Mouse (Mus musculus) forebrain, embryonic 12.5 days (tissue): Measurements from ENCODE around the gene Dennd1a. TPM values are rescaled to one million over a fixed set of nuclear protein-coding genes. Genes with fewer than 3 reads are reported as not detected.

Experiments
- ATAC-seq: fragments of 200-750 bp; cut with Nextera tagmentation; 2 replicates; pipeline ENCODE4 v1.8.0; 2017; ENCODE audit warnings: moderate TSS enrichment; ENCODE audit not compliant: low FRiP score
- H3K27ac ChIP-seq: fragments of 300-500 bp; sonication (generic); 2 replicates; pipeline ENCODE4 v1.5.1; 2016; ENCODE audit warnings: mild to moderate bottlenecking
- H3K27me3 ChIP-seq: fragments of 300-500 bp; sonication (generic); 2 replicates; pipeline ENCODE4 v1.6.1; 2016; ENCODE audit warnings: mild to moderate bottlenecking
- H3K36me3 ChIP-seq: fragments of 300-500 bp; sonication (generic); replicated peaks from 2 replicates; pipeline ENCODE4 v1.6.1; 2016; ENCODE audit warnings: mild to moderate bottlenecking
- H3K4me1 ChIP-seq: fragments of 300-500 bp; sonication (generic); 2 replicates; pipeline ENCODE4 v1.6.1; 2016
- H3K4me2 ChIP-seq: fragments of 300-500 bp; sonication (generic); 2 replicates; pipeline ENCODE4 v1.6.1; 2016; ENCODE audit warnings: mild to moderate bottlenecking, moderate library complexity
- H3K4me3 ChIP-seq: fragments of 300-500 bp; sonication (generic); replicated peaks from 2 replicates; pipeline ENCODE4 v1.5.1; 2016; ENCODE audit warnings: mild to moderate bottlenecking
- H3K9ac ChIP-seq: fragments of 300-500 bp; sonication (generic); 2 replicates; pipeline ENCODE4 v1.6.1; 2016; ENCODE audit warnings: mild to moderate bottlenecking
- H3K9me3 ChIP-seq: fragments of 300-500 bp; sonication (generic); 2 replicates; pipeline ENCODE4 v1.6.1; 2016
- WGBS: fragments of 180-500 bp; shearing (Covaris S2); methylation state at CpG from one replicate; pipeline ENCODE4 v1.1.7; 2016; 5-methylcytosine and 5-hydroxymethylcytosine counted together
- polyA plus RNA-seq: library from polyadenylated mRNA; unstranded; fragments of >200 nt; fragmentation: Nextera tagmentation; extraction: Ambion mirVana; gene quantifications from 2 replicates; pipeline ENCODE4 v1.2.1, GENCODE M21; 2016

The Dennd1a gene
- polyA plus RNA-seq, 1 experiment from 2014 or later: 30.3 TPM

DNA sequence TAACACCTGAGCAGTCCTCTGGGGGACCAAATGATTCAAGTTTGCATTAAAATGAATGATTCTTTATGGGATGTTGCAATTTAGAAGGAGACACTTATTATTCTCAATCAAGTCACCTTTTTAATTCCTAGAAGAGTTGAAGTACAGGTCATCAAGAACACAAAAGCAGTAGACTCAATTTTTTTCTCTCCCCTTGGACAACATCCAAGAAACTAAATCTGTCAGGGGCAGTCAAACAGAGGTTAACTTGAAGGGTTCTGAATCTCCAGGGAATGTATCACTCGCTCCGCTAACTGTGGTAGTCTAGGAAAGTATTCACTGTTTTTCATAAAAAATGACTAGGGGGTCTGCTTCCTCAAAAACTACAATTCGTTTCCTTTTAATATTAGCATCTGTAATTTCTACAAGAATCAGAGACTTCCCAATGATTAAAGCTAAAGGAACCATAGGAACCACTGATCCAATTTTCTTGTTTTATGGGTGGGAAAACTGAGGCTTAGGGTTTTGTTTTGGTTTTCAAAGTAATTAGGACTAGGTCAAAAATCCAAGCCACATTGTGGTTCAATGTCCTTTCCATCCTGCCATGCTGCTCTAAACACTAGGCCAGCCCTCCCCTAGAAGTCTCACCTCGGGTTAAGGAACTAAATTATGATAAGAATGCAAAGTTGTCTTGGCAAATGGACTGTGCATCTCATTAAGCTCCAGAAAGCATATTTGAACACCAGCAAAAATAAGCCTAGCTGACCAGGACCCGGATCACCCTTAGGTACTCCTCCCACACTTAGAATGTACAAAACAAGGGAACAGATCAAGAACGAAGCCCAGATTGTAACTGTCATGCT is 157.0 kb downstream of the Dennd1a start:
- no peaks in the 10 kb centered on the region for H3K27me3 ChIP-seq
- H3K4me3 ChIP-seq: no peak overlapping the region
- 76% methylated on average over 6 of the region's 6 CpGs for WGBS
- H3K36me3 ChIP-seq: no peaks in the 10 kb centered on the region
- H3K9me3 ChIP-seq: no peaks in the 10 kb centered on the region
- no peak overlapping the region for H3K27ac ChIP-seq
- no peak overlapping the region for H3K4me2 ChIP-seq
- ATAC-seq: no peak
- peaks cover 8% of the 10 kb centered on the region; the same call in 1 of the 2 replicates for H3K4me1 ChIP-seq
- no peak overlapping the region for H3K9ac ChIP-seq

DNA sequence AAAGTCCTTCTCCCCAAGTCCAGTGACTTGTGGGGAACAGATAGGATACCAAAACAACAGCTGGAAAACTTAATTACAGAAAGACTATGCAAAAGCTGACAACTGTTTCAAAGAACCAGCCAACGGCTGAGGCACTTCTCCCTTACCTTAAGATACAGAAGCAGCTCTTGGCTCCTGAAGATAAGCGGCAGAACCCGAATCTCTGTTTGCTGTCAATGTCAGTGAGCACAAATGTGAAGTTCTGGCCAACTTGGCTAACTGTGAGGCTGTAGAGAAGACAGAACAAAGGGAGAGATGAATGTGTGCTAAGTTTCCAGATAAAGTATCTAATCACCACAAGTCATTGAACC is 160.8 kb downstream of the Dennd1a start:
- H3K9ac ChIP-seq: no peak overlapping the region
- H3K4me2 ChIP-seq: no peak overlapping the region
- H3K9me3 ChIP-seq: no peaks in the 10 kb centered on the region
- ATAC-seq: no peak
- H3K4me1 ChIP-seq: peaks cover 8% of the 10 kb centered on the region; the same call in 1 of the 2 replicates
- no peak overlapping the region for H3K27ac ChIP-seq
- no peaks in the 10 kb centered on the region for H3K27me3 ChIP-seq
- no peaks in the 10 kb centered on the region for H3K36me3 ChIP-seq
- 73% methylated on average over 3 of the region's 3 CpGs for WGBS
- H3K4me3 ChIP-seq: no peak overlapping the region

DNA sequence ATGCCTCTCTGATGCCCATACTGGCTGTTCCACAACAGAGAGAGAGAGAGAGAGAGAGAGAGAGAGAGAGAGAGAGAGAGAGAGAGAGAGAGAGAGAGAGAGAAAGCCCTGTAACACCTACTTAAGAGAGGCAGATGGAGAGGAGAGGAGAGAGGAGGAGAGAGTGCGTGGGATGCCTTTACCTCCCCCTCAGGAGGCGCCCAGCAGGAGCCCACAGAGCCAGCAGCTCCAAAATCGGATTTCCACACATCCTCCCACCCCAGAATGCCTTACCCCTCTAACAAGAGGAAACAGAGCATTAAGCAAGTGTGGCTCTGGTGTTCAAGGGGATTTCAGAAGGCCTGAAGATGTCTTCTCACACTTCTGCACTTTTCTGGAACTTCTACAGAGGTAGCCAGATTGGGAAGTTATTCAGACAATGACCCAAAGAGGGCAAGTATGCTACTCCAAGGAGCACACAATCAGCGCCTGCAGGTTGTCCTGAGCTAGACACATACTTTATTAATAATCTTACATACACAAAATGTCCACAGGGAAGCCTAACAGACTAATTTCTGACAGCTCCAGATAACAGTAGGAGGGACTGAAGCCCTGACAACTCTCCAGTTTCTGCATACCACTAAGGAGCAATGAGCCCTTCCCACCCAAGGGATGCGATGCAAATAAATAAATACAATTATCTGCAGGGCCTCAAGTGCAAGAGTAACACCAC is 161.4 kb downstream of the Dennd1a start:
- Histone ChIP-seq H3K27me3 (no peaks in the 10 kb centered on the region), H3K9ac (no peak overlapping the region), H3K36me3 (no peaks in the 10 kb centered on the region), H3K27ac (no peak overlapping the region), H3K9me3 (no peaks in the 10 kb centered on the region), H3K4me1 (peaks cover 8% of the 10 kb centered on the region; the same call in 1 of the 2 replicates), H3K4me2 (no peak overlapping the region), H3K4me3 (no peak overlapping the region)
- no peak for ATAC-seq
- WGBS: 50% methylated on average over 5 of the region's 5 CpGs

DNA sequence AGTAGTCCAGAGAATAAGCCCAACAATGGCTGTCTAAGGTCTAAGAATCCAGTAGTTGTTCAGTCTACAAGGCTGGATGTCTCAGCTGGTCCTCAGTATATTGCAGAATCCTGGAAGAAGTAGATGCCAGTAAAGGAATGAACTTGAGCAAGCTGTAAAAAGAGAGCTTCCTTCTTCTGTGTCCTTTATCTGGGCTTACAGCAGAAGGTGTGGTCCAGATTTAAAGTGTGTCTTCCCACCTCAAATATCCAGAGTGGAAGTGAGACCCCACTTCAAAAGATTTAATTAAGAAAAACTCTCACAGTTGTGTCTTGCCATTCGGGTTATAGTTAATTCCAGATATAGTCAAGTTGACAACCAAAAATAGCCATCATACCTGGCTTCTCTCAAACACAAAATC is 162.5 kb downstream of the Dennd1a start:
- H3K4me1 ChIP-seq: peaks cover 8% of the 10 kb centered on the region; the same call in 1 of the 2 replicates
- H3K4me2 ChIP-seq: no peak overlapping the region
- 97% methylated on average over 1 of the region's 1 CpGs for WGBS
- no peak overlapping the region for H3K9ac ChIP-seq
- H3K36me3 ChIP-seq: no peaks in the 10 kb centered on the region
- H3K27ac ChIP-seq: no peak overlapping the region
- no peak for ATAC-seq
- no peaks in the 10 kb centered on the region for H3K27me3 ChIP-seq
- H3K4me3 ChIP-seq: no peak overlapping the region
- H3K9me3 ChIP-seq: no peaks in the 10 kb centered on the region

DNA sequence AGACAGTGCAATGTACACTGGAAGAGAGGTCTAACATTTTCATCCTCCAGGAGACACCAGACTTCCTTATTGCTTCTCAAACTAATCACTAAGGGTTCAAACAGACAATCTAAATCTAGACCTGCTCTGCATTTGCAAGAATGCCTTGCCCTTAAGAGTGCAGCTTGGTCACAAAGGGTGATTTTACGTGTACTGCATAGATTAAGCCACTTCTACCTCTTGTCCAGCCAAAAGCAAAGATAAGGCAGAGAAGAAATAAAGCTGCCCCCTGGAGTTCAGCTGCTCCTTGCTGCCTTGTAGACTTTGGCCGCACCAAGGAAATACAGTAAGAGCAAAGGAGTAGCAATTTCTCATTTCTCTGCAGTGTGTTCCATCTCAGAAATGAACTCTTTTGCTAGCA is 172.2 kb downstream of the Dennd1a start:
- ATAC-seq: no peak
- H3K4me1 ChIP-seq: peaks cover 24% of the 10 kb centered on the region
- no peak overlapping the region for H3K4me3 ChIP-seq
- no peaks in the 10 kb centered on the region for H3K36me3 ChIP-seq
- H3K27me3 ChIP-seq: no peaks in the 10 kb centered on the region
- no peak overlapping the region for H3K27ac ChIP-seq
- no peak overlapping the region for H3K9ac ChIP-seq
- 65% methylated on average over 2 of the region's 2 CpGs for WGBS
- no peaks in the 10 kb centered on the region for H3K9me3 ChIP-seq
- no peak overlapping the region for H3K4me2 ChIP-seq

DNA sequence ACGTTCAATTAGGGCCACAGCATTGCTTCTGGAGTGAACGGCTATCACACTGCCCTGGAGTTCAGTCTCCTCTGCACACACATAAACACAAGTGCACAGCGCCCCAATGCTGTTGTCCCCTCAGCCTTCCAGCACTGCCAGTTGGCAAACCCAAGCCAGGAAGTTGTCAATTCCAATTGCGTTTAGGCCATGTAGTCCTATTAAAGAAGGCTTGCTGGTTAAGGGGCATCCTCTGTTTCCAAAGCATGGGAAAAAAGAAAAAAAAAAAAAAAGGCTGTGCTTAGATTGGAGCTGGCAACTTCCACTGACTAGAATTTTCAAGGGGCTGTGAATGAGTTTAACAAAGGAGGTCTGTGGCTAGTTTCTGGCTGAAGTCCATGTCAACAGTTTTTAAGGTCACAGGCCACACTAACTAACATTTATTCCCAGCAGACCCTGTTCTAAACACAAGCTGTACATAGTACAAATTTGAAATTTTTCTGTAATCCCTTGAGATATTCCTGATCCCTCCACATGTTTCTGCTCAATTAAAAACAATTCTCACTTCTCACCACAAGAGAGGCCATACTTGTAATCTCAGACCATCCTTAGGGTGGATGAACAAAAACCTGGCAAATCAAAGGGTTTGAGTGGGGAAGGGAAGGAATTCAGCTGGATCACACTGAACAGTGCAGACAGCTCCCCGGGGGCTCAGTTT is 175.4 kb downstream of the Dennd1a start:
- Histone ChIP-seq H3K4me3 (no peak overlapping the region), H3K27ac (peak overlapping the region; percentile 72), H3K9me3 (no peaks in the 10 kb centered on the region), H3K4me1 (peaks cover 24% of the 10 kb centered on the region), H3K27me3 (no peaks in the 10 kb centered on the region), H3K36me3 (no peaks in the 10 kb centered on the region), H3K9ac (no peak overlapping the region), H3K4me2 (no peak overlapping the region)
- 40% methylated on average over 5 of the region's 5 CpGs for whole genome bisulfite sequencing
- peak; percentile 65; the same call in 1 of the 2 replicates for ATAC-seq

DNA sequence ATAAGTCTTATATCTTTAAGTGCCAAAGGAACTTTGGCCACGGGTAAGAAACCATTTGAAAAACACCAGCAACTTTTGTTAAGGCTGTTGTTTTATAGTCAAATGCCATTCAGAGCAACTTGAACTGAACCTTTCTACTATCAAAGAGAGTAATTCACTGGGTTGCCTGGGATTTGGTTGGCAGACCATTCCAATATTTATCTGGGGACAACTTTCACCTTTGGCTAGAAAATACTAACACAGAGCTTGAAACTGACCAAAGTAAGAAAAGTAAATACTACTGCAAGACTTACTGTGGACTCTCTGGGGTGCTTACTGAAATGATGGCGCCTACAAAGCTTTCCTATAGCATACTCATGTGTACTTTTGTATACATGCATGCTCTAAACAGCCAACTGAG is 178.6 kb downstream of the Dennd1a start:
- Histone ChIP-seq H3K27ac (no peak overlapping the region), H3K9ac (no peak overlapping the region), H3K27me3 (no peaks in the 10 kb centered on the region), H3K9me3 (no peaks in the 10 kb centered on the region), H3K4me1 (peaks cover 18% of the 10 kb centered on the region), H3K36me3 (no peaks in the 10 kb centered on the region), H3K4me3 (no peak overlapping the region), H3K4me2 (no peak overlapping the region)
- no peak for ATAC-seq
- WGBS: 56% methylated on average over 2 of the region's 2 CpGs

DNA sequence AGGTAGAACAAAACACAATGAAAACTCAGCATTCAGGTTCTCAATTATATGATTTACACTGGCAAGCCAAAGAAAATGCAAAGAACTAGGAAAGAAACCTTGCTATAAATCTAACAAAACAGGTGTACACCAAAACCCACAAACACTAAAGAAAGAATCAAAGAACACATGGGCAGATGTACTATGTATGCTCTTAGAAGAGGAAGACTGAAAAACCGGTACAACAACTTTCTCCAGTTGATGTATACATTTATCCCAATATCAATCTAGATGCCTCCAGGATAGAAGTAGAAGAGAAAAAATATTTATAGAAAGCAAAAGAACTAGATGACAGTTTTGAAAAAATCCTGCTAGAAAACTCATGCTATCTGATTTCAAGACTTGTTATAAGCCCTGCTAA is 184.5 kb downstream of the Dennd1a start:
- 86% methylated on average over 1 of the region's 1 CpGs for WGBS
- no peak overlapping the region for H3K4me3 ChIP-seq
- H3K27ac ChIP-seq: no peak overlapping the region
- no peaks in the 10 kb centered on the region for H3K9me3 ChIP-seq
- no peak for ATAC-seq
- no peak overlapping the region for H3K9ac ChIP-seq
- peaks cover 28% of the 10 kb centered on the region for H3K4me1 ChIP-seq
- no peaks in the 10 kb centered on the region for H3K36me3 ChIP-seq
- no peak overlapping the region for H3K4me2 ChIP-seq
- no peaks in the 10 kb centered on the region for H3K27me3 ChIP-seq

DNA sequence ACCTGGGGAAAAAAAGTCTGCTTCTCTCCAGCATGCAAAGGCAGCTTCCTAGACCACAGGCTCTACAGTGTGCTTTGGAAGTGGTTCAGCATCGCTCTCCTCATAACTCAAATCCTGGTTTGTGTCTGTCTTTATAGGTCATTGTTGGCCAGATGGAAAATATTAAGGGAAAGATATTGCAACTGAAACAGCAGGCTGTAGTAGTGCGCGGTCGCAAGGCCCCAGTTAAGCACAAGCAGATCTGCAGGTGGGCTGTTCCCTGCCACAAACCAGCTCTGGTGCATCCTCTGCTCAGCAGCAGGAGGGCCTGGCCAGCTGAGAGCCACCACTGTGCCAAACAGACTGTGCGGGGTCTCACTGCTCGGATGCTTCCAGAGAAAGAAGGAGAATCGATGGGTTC is 186.9 kb downstream of the Dennd1a start:
- Histone ChIP-seq H3K4me3 (no peak overlapping the region), H3K9ac (peak overlapping the region; percentile 25), H3K4me2 (no peak overlapping the region; the same call in 1 of the 2 replicates), H3K27ac (peak overlapping the region; percentile 84), H3K36me3 (no peaks in the 10 kb centered on the region), H3K9me3 (no peaks in the 10 kb centered on the region), H3K27me3 (no peaks in the 10 kb centered on the region), H3K4me1 (peaks cover 49% of the 10 kb centered on the region)
- no peak for ATAC-seq
- 11% methylated on average over 7 of the region's 7 CpGs for WGBS

DNA sequence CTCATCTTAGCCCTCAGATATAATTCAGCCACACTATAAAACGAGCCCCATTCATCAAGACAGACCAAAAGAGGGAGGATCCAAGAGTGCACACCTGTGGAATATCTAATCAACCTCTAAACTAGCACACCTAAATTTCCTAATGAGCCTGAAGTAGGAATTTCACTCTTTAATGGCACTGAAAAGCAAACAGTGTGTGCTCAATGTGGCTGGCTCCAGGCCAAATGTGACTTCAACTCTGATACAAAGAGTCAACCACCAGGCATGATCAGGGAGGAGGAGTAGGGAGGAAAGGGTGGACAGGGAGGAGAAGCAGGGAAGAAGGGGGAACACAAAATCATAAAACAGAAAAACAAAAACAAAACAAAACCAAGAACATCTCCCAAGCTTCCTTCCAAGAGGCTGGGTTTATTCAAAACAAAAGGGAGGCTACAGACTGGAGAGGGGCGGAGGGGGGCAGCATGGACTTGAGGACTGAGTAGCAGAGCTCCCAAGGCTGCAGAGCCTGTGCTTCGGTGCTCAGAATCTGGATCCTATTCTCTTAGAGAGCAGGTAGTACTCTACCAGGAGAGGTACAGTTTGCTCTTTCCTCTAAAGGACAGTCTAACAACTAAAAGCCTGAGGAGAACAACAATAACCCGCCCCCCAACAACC is 187.9 kb downstream of the Dennd1a start:
- peak; percentile 75; the same call in 1 of the 2 replicates for ATAC-seq
- Histone ChIP-seq H3K4me2 (no peak overlapping the region), H3K9ac (no peak overlapping the region), H3K27ac (peak overlapping the region; percentile 84), H3K36me3 (no peaks in the 10 kb centered on the region), H3K4me3 (no peak overlapping the region), H3K4me1 (peaks cover 60% of the 10 kb centered on the region), H3K27me3 (no peaks in the 10 kb centered on the region), H3K9me3 (no peaks in the 10 kb centered on the region)
- 29% methylated on average over 4 of the region's 4 CpGs for WGBS

DNA sequence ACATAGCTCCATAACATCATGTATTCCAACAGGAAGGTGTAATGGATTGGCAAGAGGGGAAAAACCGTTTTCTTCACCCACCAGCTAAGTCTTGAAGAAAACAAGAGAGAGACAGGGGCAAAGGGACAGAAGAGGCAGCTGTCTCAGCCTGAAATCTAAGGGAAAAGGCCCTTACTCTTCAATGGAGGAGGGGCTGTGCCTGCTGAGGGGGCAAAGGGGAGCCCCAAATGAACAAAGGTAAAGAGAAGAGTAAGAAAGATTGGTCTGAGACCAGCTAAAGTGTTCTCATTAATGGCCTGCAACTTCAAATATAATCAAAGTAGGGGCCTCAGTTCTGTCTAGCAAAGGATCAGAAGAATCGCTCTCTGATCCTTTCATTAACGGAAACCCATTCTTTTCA is 189.7 kb downstream of the Dennd1a start:
- Histone ChIP-seq H3K9ac (no peak overlapping the region), H3K4me3 (no peak overlapping the region), H3K27me3 (no peaks in the 10 kb centered on the region), H3K36me3 (no peaks in the 10 kb centered on the region), H3K9me3 (no peaks in the 10 kb centered on the region), H3K4me2 (no peak overlapping the region), H3K4me1 (peaks cover 65% of the 10 kb centered on the region), H3K27ac (peak overlapping the region; percentile 84)
- WGBS: 12% methylated on average over 3 of the region's 3 CpGs
- 0 out of 2 replicates have a peak, but pooled peaks have one; percentile 31 for ATAC-seq

DNA sequence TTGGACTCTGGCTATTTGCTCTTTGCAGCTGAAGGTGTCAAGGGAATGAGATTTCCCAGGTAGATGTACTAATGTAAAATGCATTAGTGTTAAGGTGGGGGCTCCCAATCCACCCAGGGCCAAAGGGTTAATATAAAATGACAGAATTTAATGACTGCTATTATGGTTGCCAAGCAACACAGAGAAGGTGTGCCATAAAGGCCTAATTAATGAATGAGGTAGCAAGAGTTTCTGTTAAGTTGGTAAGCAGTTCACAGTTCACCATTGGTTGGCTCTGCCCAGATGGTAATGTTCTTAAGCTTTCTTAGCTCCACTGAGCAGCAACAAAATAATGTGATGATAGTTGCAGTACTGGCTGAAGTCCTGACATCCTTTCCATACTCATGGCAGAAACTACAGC is 190.9 kb downstream of the Dennd1a start:
- peak; percentile 37; the same call in 1 of the 2 replicates for ATAC-seq
- H3K36me3 ChIP-seq: no peaks in the 10 kb centered on the region
- H3K9me3 ChIP-seq: no peaks in the 10 kb centered on the region
- H3K9ac ChIP-seq: no peak overlapping the region
- H3K27ac ChIP-seq: peak overlapping the region; percentile 84
- H3K4me2 ChIP-seq: no peak overlapping the region
- no peak overlapping the region for H3K4me3 ChIP-seq
- H3K27me3 ChIP-seq: no peaks in the 10 kb centered on the region
- H3K4me1 ChIP-seq: peaks cover 65% of the 10 kb centered on the region
